Mouse (Mus musculus) adrenal gland, postnatal 25 days (tissue): ENCODE measurements at regions not wholly inside any gene's neighbourhood (a gene's known extent, or its start where the extent isn't known, plus 50 kb on each side); places are given as distances from the start of the nearest gene placed in this dataset.

Source experiments
- DNase-seq: peaks from one replicate; pipeline ENCODE4 v3.0.0; 2021; ENCODE audit warnings: mixed read lengths

- no peak for DNase-seq
Measured at GRCm38 (mm10) chr9:76734387-76734786, 167.5 kb upstream of the Fam83b start.

- no peak for DNase-seq
Measured at GRCm38 (mm10) chr9:76733812-76734211, 166.9 kb upstream of the Fam83b start.

- DNase-seq: no peak
Measured at GRCm38 (mm10) chr9:76722881-76723280, 156.0 kb upstream of the Fam83b start.

GRCm38 (mm10) chr9:76715852-76716251 lies 148.9 kb upstream of the Fam83b start:
- DNase-seq: no peak

- no peak for DNase-seq
Measured at GRCm38 (mm10) chr9:76706451-76706850, 139.5 kb upstream of the Fam83b start.

- no peak for DNase-seq
Measured at GRCm38 (mm10) chr9:76705786-76706185, 138.9 kb upstream of the Fam83b start.

- no peak for DNase-seq
Measured at GRCm38 (mm10) chr9:76695547-76695946, 128.6 kb upstream of the Fam83b start.

- no peak for DNase-seq
Measured at GRCm38 (mm10) chr9:76692976-76693375, 126.1 kb upstream of the Fam83b start.

- DNase-seq: peak; percentile 45
Measured at GRCm38 (mm10) chr9:76660848-76661247, 93.9 kb upstream of the Fam83b start.

- DNase-seq: no peak
Measured at GRCm38 (mm10) chr9:76659798-76660197, 92.9 kb upstream of the Fam83b start.

GRCm38 (mm10) chr9:76653311-76653710 lies 86.4 kb upstream of the Fam83b start:
- no peak for DNase-seq

GRCm38 (mm10) chr9:76649484-76649883 lies 82.6 kb upstream of the Fam83b start:
- DNase-seq: no peak

GRCm38 (mm10) chr9:76646383-76646782 lies 79.5 kb upstream of the Fam83b start:
- DNase-seq: no peak
